Mouse (Mus musculus): ENCODE measurements around the gene Slc23a2.
A peak's percentile ranks its signal among the peaks of the same experiment; 100 is the strongest.

Slc23a2 gene

GRCm38 (mm10) chr2:132134758-132135157 is 10.2 kb downstream of the Slc23a2 start:
- DNase-seq (ENCODE audit: low spot score), result no peak

- DNase-seq (ENCODE audit: low spot score), result no peak
These were observed 11.5 kb downstream of the Slc23a2 start for GRCm38 (mm10) chr2:132133436-132133835.

GRCm38 (mm10) chr2:132131266-132131665 is 13.6 kb downstream of the Slc23a2 start:
- DNase-seq (ENCODE audit: low spot score), result peak; percentile 74

GRCm38 (mm10) chr2:132129980-132130379 is 14.9 kb downstream of the Slc23a2 start:
- DNase-seq (ENCODE audit: low spot score), result no peak

GRCm38 (mm10) chr2:132129247-132129646 is 15.7 kb downstream of the Slc23a2 start:
- DNase-seq (ENCODE audit: low spot score), result no peak

- no peak for DNase-seq (ENCODE audit: low spot score)
These were observed 17.0 kb downstream of the Slc23a2 start for GRCm38 (mm10) chr2:132127904-132128303.

GRCm38 (mm10) chr2:132126292-132126691 is 18.6 kb downstream of the Slc23a2 start:
- DNase-seq (ENCODE audit: low spot score), result no peak

- DNase-seq (ENCODE audit: low spot score), result no peak
These were observed 21.8 kb downstream of the Slc23a2 start for GRCm38 (mm10) chr2:132123063-132123462.

GRCm38 (mm10) chr2:132121050-132121449 is 23.9 kb downstream of the Slc23a2 start:
- no peak for DNase-seq (ENCODE audit: low spot score)

GRCm38 (mm10) chr2:132118646-132119045 is 26.3 kb downstream of the Slc23a2 start:
- DNase-seq (ENCODE audit: low spot score), result no peak

GRCm38 (mm10) chr2:132115936-132116335 is 29.0 kb downstream of the Slc23a2 start:
- DNase-seq (ENCODE audit: low spot score), result no peak

- DNase-seq (ENCODE audit: low spot score), result no peak
These were observed 29.6 kb downstream of the Slc23a2 start for GRCm38 (mm10) chr2:132115344-132115743.

GRCm38 (mm10) chr2:132113962-132114759 is 30.7 kb downstream of the Slc23a2 start:
- no peak for DNase-seq (ENCODE audit: low spot score)

- DNase-seq (ENCODE audit: low spot score), result no peak
These were observed 32.6 kb downstream of the Slc23a2 start for GRCm38 (mm10) chr2:132112319-132112718.

GRCm38 (mm10) chr2:132111905-132112304 is 33.0 kb downstream of the Slc23a2 start:
- no peak for DNase-seq (ENCODE audit: low spot score)

- peak; percentile 48 for DNase-seq (ENCODE audit: low spot score)
These were observed 33.6 kb downstream of the Slc23a2 start for GRCm38 (mm10) chr2:132111266-132111665.

GRCm38 (mm10) chr2:132110702-132111101 is 34.2 kb downstream of the Slc23a2 start:
- DNase-seq (ENCODE audit: low spot score), result no peak

- no peak for DNase-seq (ENCODE audit: low spot score)
These were observed 35.9 kb downstream of the Slc23a2 start for GRCm38 (mm10) chr2:132108988-132109387.

GRCm38 (mm10) chr2:132107611-132108010 is 37.3 kb downstream of the Slc23a2 start:
- DNase-seq (ENCODE audit: low spot score), result no peak

GRCm38 (mm10) chr2:132106069-132106468 is 38.8 kb downstream of the Slc23a2 start:
- DNase-seq (ENCODE audit: low spot score), result no peak

GRCm38 (mm10) chr2:132103265-132103664 is 41.6 kb downstream of the Slc23a2 start:
- no peak for DNase-seq (ENCODE audit: low spot score)

GRCm38 (mm10) chr2:132102505-132103130 is 42.3 kb downstream of the Slc23a2 start:
- no peak for DNase-seq (ENCODE audit: low spot score)

GRCm38 (mm10) chr2:132098942-132099672 is 45.8 kb downstream of the Slc23a2 start:
- DNase-seq (ENCODE audit: low spot score), result no peak
